Mouse (Mus musculus) cortical plate, adult 2 months (tissue): ENCODE measurements around the gene Fpgs. TPM values are rescaled to one million over a fixed set of nuclear protein-coding genes. Genes with fewer than 3 reads are reported as not detected.

Source experiments
- H3K27ac ChIP-seq: fragments of 200-500 bp; 2 replicates; pipeline ENCODE4 v1.5.1; 2012; ENCODE audit warnings: low read length, control low read depth, inconsistent platforms; ENCODE audit not compliant: insufficient read depth
- H3K4me1 ChIP-seq: fragments of 200-500 bp; 2 replicates; pipeline ENCODE4 v1.6.1; 2011; ENCODE audit warnings: low read length; ENCODE audit not compliant: control insufficient read depth, insufficient read depth
- H3K4me3 ChIP-seq: fragments of 200-500 bp; 2 replicates; pipeline ENCODE4 v1.5.1; 2011; ENCODE audit warnings: mild to moderate bottlenecking, low read length, control low read depth; ENCODE audit not compliant: insufficient read depth
- CTCF ChIP-seq: fragments of 200-500 bp; IDR thresholded peaks from 2 replicates; pipeline ENCODE4 v1.5.1; 2011; ENCODE audit warnings: mild to moderate bottlenecking, control low read depth, low read length; ENCODE audit not compliant: insufficient read depth; ENCODE audit errors: extremely low read depth
- POLR2A ChIP-seq: fragments of 200-500 bp; IDR thresholded peaks from 2 replicates; pipeline ENCODE4 v1.6.1; 2011; ENCODE audit warnings: mild to moderate bottlenecking, low read length, control low read depth; ENCODE audit not compliant: insufficient read depth; ENCODE audit errors: extremely low read depth
- polyA plus RNA-seq: library from polyadenylated mRNA; depleted of rRNA; stranded (reverse); fragments of >200 nt; gene quantifications from 2 replicates; pipeline ENCODE4 v1.2.3, GENCODE M21; 2012

Gene Fpgs
- polyA plus RNA-seq, 1 experiment = 16.4 TPM

DNA sequence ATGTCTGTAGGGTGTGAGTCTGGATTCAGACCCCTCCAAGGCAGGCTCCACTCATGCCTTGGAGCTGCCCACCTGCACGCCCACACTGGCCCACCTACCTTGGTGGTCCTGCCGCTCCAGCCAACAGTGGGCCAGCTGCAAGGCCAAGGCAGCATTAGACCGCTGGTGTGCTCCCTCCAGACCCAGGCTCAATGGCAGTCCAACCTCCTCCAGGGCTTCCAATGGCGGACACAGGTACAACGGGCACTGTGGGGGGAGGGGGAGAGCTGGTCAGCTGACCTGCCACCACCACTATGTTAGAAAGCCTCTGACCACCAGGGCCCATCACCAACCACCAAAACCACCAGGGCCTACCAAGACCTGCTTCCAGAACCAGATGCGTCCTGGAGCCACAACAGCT lies 17.3 kb downstream of the Fpgs start:
- Histone ChIP-seq H3K27ac (no peak overlapping the region), H3K4me3 (no peak overlapping the region), H3K4me1 (no peaks in the 10 kb centered on the region)
- no peak for TF ChIP-seq POLR2A
- no peak for TF ChIP-seq CTCF

GRCm38 (mm10) chr2:32685807-32686206 lies 18.1 kb downstream of the Fpgs start:
- TF ChIP-seq POLR2A = no peak
- TF ChIP-seq CTCF = no peak
- H3K4me1 ChIP-seq = no peaks in the 10 kb centered on the region
- H3K4me3 ChIP-seq = no peak overlapping the region
- no peak overlapping the region for H3K27ac ChIP-seq

GRCm38 (mm10) chr2:32684681-32685428 lies 19.1 kb downstream of the Fpgs start:
- no peaks in the 10 kb centered on the region for H3K4me1 ChIP-seq
- H3K27ac ChIP-seq = no peak overlapping the region
- H3K4me3 ChIP-seq = no peak overlapping the region
- TF ChIP-seq POLR2A (no peak), CTCF (no peak)

- H3K4me3 ChIP-seq = no peak overlapping the region
- TF ChIP-seq POLR2A (no peak), CTCF (no peak)
- peaks cover 2% of the 10 kb centered on the region for H3K4me1 ChIP-seq
- no peak overlapping the region for H3K27ac ChIP-seq
These were observed 20.2 kb downstream of the Fpgs start for GRCm38 (mm10) chr2:32683701-32684100.

DNA sequence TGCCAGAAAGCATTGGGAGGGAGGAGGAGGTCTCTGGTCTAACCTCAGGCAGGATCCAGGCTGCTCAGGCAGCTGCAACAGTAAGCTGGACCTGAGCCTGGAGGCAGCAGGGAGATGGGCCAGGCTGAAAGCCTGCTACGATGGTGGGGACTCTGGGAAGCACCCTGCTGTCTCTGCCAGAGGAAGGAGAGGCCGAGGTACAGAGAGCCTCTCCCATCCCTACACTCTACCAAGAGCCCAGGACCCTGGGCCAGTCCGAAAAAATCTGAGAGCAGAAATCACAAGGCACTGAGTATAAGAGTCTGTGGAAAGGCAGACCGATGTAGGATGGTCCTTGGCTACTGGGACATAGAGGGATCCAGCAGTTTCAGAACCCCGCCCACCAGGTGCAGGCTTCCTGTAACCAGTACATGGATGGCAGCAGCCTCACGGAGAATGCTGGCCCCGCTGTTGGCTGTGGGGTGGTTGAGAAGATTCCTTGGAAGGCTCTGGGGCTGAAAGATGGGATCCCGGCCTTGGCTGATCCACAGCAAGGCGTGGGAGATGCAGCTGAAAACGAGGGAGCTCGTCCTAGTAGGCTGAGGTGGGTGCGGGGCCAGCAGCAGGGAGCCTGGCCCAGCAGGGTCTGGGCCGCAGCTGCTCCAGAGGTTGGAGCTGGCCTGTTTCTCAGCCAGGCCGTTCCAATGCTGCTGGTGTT lies 21.1 kb downstream of the Fpgs start:
- TF ChIP-seq POLR2A = no peak
- no peak for TF ChIP-seq CTCF
- Histone ChIP-seq H3K4me1 (peaks cover 2% of the 10 kb centered on the region), H3K27ac (no peak overlapping the region), H3K4me3 (no peak overlapping the region)

DNA sequence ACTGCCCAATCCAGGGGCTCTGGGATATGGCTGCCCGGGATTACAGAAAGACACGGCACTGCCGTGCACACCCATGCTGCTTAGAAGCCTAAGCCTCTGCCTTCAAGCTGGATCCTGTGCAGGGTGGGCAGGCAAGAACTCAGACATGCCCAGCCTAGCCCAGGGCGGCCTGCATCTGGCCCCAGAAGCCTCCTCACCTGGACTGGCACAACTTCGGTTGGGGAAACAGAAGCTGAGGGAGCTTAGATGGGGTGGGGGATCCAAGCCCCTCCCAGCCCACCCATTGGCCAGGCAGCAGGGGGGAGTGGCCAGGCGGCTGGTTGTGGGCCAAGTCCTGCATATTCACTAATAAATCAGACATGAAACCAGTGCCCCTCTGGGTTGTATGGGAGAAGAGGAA lies 22.2 kb downstream of the Fpgs start:
- no peak overlapping the region for H3K27ac ChIP-seq
- TF ChIP-seq POLR2A = no peak
- no peak for TF ChIP-seq CTCF
- peaks cover 2% of the 10 kb centered on the region for H3K4me1 ChIP-seq
- H3K4me3 ChIP-seq = no peak overlapping the region

- peaks cover 2% of the 10 kb centered on the region for H3K4me1 ChIP-seq
- TF ChIP-seq CTCF (no peak), POLR2A (no peak)
- H3K27ac ChIP-seq = no peak overlapping the region
- H3K4me3 ChIP-seq = no peak overlapping the region
These were observed 22.8 kb downstream of the Fpgs start for GRCm38 (mm10) chr2:32680961-32681650.

- no peak overlapping the region for H3K4me3 ChIP-seq
- H3K27ac ChIP-seq = no peak overlapping the region
- peaks cover 2% of the 10 kb centered on the region for H3K4me1 ChIP-seq
- no peak for TF ChIP-seq POLR2A
- TF ChIP-seq CTCF = no peak
These were observed 23.9 kb downstream of the Fpgs start for GRCm38 (mm10) chr2:32680051-32680451.

DNA sequence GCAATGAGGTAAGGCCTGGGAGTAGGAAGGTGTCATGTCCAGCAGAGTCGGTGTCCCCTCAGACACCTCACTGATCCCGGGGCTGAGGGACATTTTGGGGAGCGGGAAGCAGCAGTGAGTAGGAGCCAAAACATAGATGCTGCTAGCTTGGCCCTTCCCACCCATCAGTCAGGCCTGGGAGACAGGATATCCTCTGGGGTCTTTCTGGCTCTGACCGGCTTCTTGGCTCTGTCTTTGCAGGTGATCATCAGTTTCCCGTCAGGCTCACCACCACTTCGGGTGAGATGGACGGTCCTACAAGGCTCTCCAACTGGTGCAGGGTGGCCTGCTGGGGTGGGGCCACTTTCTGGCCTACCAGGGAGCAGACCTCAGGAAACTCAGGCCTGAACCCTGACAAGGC lies 26.3 kb downstream of the Fpgs start:
- H3K4me3 ChIP-seq = no peak overlapping the region
- no peak overlapping the region for H3K27ac ChIP-seq
- peaks cover 2% of the 10 kb centered on the region for H3K4me1 ChIP-seq
- TF ChIP-seq CTCF = no peak

GRCm38 (mm10) chr2:32676821-32677220 lies 27.1 kb downstream of the Fpgs start:
- H3K27ac ChIP-seq = no peak overlapping the region
- TF ChIP-seq CTCF (no peak), POLR2A (no peak)
- H3K4me1 ChIP-seq = peaks cover 2% of the 10 kb centered on the region
- no peak overlapping the region for H3K4me3 ChIP-seq
